Mouse (Mus musculus): ENCODE data around the gene Zfp809.

Gene Zfp809

GRCm38 (mm10) chr9:22262611-22263010 is 37.1 kb downstream of the Zfp809 start:
- no peak for DNase-seq (ENCODE audit: low spot score)

- no peak for DNase-seq (ENCODE audit: low spot score)
Measured at GRCm38 (mm10) chr9:22268886-22269285, 43.4 kb downstream of the Zfp809 start.

- no peak for DNase-seq (ENCODE audit: low spot score)
Measured at GRCm38 (mm10) chr9:22278733-22279132, 53.2 kb downstream of the Zfp809 start.

All from adipocyte (in vitro differentiated cells).